ENCODE assay signal across 18 mouse cellular contexts in genomic region chr6:31080691-31081090, GRCm38 (mm10).
DNase-seq lines count a peak whose midpoint lies in the region; ATAC-seq lines count a peak whose summit lies in the region.
"Had no signal": no experiment of that assay in that cellular context is flagged by ENCODE, and none has a peak within 500 bp of the region (broad histone marks: within the 10 kb centered on the region; RNA-seq: fewer than 3 reads in every experiment).

No protein-coding gene starts in this region.

- peak; percentile 58 for DNase-seq in adrenal gland, adult 8-10 months
- no peak for DNase-seq in adrenal gland, adult 18-20 months (ENCODE audit: low spot score in 2 of 2)
- peak; percentile 94 for DNase-seq in 416B (ENCODE audit: low read depth)
- no peak for DNase-seq in urinary bladder, adult 2 months (ENCODE audit: low spot score)
- no peak for DNase-seq in left cerebral cortex, adult 9 months (ENCODE audit: low spot score in 2 of 2)
- no peak for DNase-seq in heart, postnatal 14 days
- DNase-seq: cerebellum, adult 11 months; cerebellum, postnatal 36 days; gastrocnemius, postnatal 36 days; lung, adult 18-20 months; thymus, postnatal 14 days had no signal

- H3K36me3 ChIP-seq in megakaryocyte, embryonic 14.5 days (replicated peaks; ENCODE audit: low read length): peaks cover 100% of the 10 kb centered on the region
- H3K36me3 ChIP-seq: heart, embryonic 12.5 days; intestine, embryonic 15.5 days; kidney, embryonic 15.5 days; neural tube, embryonic 13.5 days had no signal

- H3K4me1 ChIP-seq in megakaryocyte, embryonic 14.5 days: peaks cover 100% of the 10 kb centered on the region

- H3K9me3 ChIP-seq in megakaryocyte, embryonic 14.5 days: no peaks in the 10 kb centered on the region
- H3K9me3 ChIP-seq: heart, embryonic 12.5 days; intestine, embryonic 15.5 days; kidney, embryonic 15.5 days; neural tube, embryonic 13.5 days had no signal

- H3K4me3 ChIP-seq in megakaryocyte, embryonic 14.5 days (replicated peaks): peak overlapping the region; percentile 66
- H3K4me3 ChIP-seq: heart, embryonic 12.5 days; intestine, embryonic 15.5 days; kidney, embryonic 15.5 days; neural tube, embryonic 13.5 days had no signal

- intact Hi-C loops in heart, postnatal 14 days (cut with DNase I): no loop called here

- peak; percentile 4 for ATAC-seq in activated CD4-positive, CD25-positive, alpha-beta regulatory T cell, adult 4 months
- ATAC-seq: intestine, embryonic 15.5 days; Patski had no signal

- H3K27me3 ChIP-seq in megakaryocyte, embryonic 14.5 days (replicated peaks): no peaks in the 10 kb centered on the region
- H3K27me3 ChIP-seq: heart, embryonic 12.5 days; intestine, embryonic 15.5 days; kidney, embryonic 15.5 days; neural tube, embryonic 13.5 days; Patski had no signal

Comparison
In these comparisons a context has a peak if more than half of its experiments do, and no peak if none do; other contexts are left out.
1. DNase-seq: peak in adrenal gland, adult 8-10 months (single experiment) and 416B (single experiment); none in adrenal gland, adult 18-20 months (0 of 2), urinary bladder, adult 2 months (single experiment), left cerebral cortex, adult 9 months (0 of 2) and heart, postnatal 14 days (0 of 2).